Mouse (Mus musculus) stomach, postnatal 0 days (tissue): ENCODE data around the gene Zfp804a. TPM values are rescaled to one million over a fixed set of nuclear protein-coding genes. Genes with fewer than 3 reads are reported as not detected.

Source experiments
- ATAC-seq: fragments of 200-750 bp; cut with Nextera tagmentation; 2 replicates; pipeline ENCODE4 v1.8.0; 2017; ENCODE audit not compliant: low FRiP score, low TSS enrichment
- DNase-seq: peaks from one replicate; pipeline ENCODE4 v3.0.0-alpha.2; 2016; ENCODE audit warnings: low spot score
- H3K27ac ChIP-seq: fragments of 300-500 bp; sonication (generic); replicated peaks from 2 replicates; pipeline ENCODE4 v1.5.1; 2014; ENCODE audit warnings: mild to moderate bottlenecking, control low read depth
- H3K27me3 ChIP-seq: fragments of 300-500 bp; sonication (generic); 2 replicates; pipeline ENCODE4 v1.6.1; 2014; ENCODE audit warnings: low read length; ENCODE audit not compliant: control insufficient read depth, insufficient read depth
- H3K36me3 ChIP-seq: fragments of 300-500 bp; sonication (generic); 2 replicates; pipeline ENCODE4 v1.6.1; 2014; ENCODE audit warnings: low read length, mixed read lengths; ENCODE audit not compliant: control insufficient read depth, insufficient read depth
- H3K4me1 ChIP-seq: fragments of 300-500 bp; sonication (generic); replicated peaks from 2 replicates; pipeline ENCODE4 v1.6.1; 2014; ENCODE audit warnings: antibody characterized with exemption; ENCODE audit not compliant: control insufficient read depth, insufficient read depth
- H3K4me2 ChIP-seq: fragments of 300-500 bp; sonication (generic); replicated peaks from 2 replicates; pipeline ENCODE4 v1.6.1; 2014; ENCODE audit warnings: low read depth, mild to moderate bottlenecking, control low read depth, moderate library complexity
- H3K4me3 ChIP-seq: fragments of 300-500 bp; sonication (generic); 2 replicates; pipeline ENCODE4 v1.5.1; 2014; ENCODE audit warnings: low read depth, low read length, control low read depth
- H3K9ac ChIP-seq: fragments of 300-500 bp; sonication (generic); 2 replicates; pipeline ENCODE4 v1.6.1; 2014; ENCODE audit warnings: mild to moderate bottlenecking, low read length, control low read depth, mixed read lengths
- H3K9me3 ChIP-seq: fragments of 300-500 bp; sonication (generic); 2 replicates; pipeline ENCODE4 v1.6.1; 2016; ENCODE audit warnings: low read length; ENCODE audit not compliant: control insufficient read depth
- CTCF ChIP-seq: IDR thresholded peaks from 2 replicates; pipeline ENCODE4 v1.5.1; 2016; ENCODE audit warnings: antibody characterized with exemption, low read depth, mild to moderate bottlenecking, moderate library complexity
- EP300 ChIP-seq: optimal IDR thresholded peaks from 2 replicates; pipeline ENCODE3; 2016; ENCODE audit warnings: antibody characterized with exemption
- WGBS: fragments of 180-500 bp; shearing (Covaris S2); extraction: QIAGEN DNeasy Blood & Tissue Kit; methylation state at CpG from one replicate; pipeline ENCODE4 v1.1.7; 2014; 5-methylcytosine and 5-hydroxymethylcytosine counted together
- polyA plus RNA-seq: library from polyadenylated mRNA; unstranded; fragments of >200 nt; fragmentation: Nextera tagmentation; extraction: Ambion mirVana; gene quantifications from 2 replicates; pipeline ENCODE4 v1.2.1, GENCODE M21; 2015

Gene Zfp804a
- 0.75 and 0.81 TPM in 2 replicates for polyA plus RNA-seq

- H3K27me3 ChIP-seq: no peaks in the 10 kb centered on the region
- no peak for TF ChIP-seq CTCF
- under 1% methylated on average over 54 of the region's 82 CpGs for WGBS
- peak within 1 kb of the TSS; percentile 52 for H3K9ac ChIP-seq
- H3K4me3 ChIP-seq: peak within 1 kb of the TSS; percentile 56
- H3K9me3 ChIP-seq: no peaks in the 10 kb centered on the region
- peak within 1 kb of the TSS; percentile 97 for H3K4me2 ChIP-seq
- H3K36me3 ChIP-seq: no peaks in the 10 kb centered on the region
- DNase-seq (peak; percentile 22), ATAC-seq (peak; percentile 51; the same call in 1 of the 2 replicates)
- H3K27ac ChIP-seq: no peak within 1 kb of the TSS
- no peaks in the 10 kb centered on the region for H3K4me1 ChIP-seq
These were observed at the start of gene Zfp804a for GRCm38 (mm10) chr2:82053185-82053891. Gene Zfp804a (plus strand): TSS chr2:82053222.

DNA sequence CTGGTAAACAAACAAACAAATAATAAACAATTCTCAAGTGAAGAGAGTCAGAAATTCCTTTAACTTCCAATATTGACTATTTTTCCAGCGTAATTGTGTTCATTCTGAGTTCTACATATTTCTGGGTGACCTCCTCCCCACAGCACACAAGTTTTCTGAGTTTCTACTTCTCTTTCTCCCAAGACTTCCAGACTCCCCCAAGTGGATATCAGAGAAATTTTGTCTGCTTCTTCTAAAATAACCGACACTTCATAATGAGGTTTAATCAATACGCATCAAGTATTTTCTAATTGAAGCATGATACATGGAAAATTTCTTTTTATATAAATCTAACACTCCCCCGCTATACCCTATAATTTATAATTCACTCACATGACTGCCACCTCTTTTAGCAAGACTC lies 1.4 kb upstream of the Zfp804a start:
- no peaks in the 10 kb centered on the region for H3K4me1 ChIP-seq
- WGBS: 72% methylated on average over 4 of the region's 4 CpGs
- no peaks in the 10 kb centered on the region for H3K9me3 ChIP-seq
- no peak overlapping the region for H3K4me2 ChIP-seq
- no peaks in the 10 kb centered on the region for H3K36me3 ChIP-seq
- TF ChIP-seq EP300: no peak
- TF ChIP-seq CTCF: no peak
- DNase-seq (no peak), ATAC-seq (no peak)
- H3K27ac ChIP-seq: no peak overlapping the region
- H3K4me3 ChIP-seq: no peak overlapping the region
- no peaks in the 10 kb centered on the region for H3K27me3 ChIP-seq
- H3K9ac ChIP-seq: no peak overlapping the region

DNA sequence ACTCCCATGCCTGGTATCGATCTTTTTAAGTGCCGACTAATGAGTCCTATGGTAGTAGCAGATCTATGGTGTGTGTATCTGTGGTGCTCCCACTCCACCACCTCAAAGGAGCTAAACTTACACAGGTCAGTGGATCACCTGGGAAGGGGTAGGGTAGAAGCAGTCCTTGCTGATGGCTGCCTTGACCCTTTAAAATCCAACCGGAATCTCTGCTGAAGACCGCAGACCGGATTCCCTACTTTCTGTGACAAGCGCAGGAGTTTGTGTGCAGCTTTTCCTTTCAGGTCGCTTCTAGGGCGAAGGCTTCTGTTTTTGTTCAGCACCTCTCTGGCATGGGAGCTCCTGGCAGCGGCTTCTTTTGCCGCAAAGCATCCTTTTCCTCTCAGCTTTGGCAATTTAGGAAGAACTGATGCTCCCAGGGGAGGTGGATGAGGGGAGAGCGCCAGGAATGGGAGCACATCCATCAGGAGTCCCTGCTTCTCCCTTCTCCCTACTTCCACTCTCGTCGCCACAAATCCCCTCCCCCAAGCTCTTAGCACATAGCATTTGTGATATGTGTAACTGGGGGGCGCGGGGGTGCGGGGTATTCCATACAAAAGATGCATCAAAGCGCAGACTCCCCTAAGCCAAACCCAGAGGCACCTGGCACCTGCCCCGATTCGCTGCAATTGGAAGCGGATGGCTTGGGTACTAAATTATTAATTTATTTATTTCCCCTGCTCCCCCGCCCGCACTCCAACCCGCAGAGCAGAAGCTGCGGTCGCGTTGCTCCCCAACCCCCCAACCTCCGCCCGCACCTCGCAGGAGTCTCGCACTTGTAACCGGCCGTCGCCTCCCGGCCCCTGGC lies 461 bp upstream of the Zfp804a start:
- ATAC-seq (peak; percentile 47; the same call in 1 of the 2 replicates), DNase-seq (no peak)
- Histone ChIP-seq H3K4me1 (no peaks in the 10 kb centered on the region), H3K9me3 (no peaks in the 10 kb centered on the region), H3K4me2 (peak overlapping the region; percentile 97), H3K27ac (no peak overlapping the region), H3K36me3 (no peaks in the 10 kb centered on the region), H3K4me3 (peak overlapping the region; percentile 56), H3K27me3 (no peaks in the 10 kb centered on the region), H3K9ac (peak overlapping the region; percentile 38; the same call in 1 of the 2 replicates)
- TF ChIP-seq EP300 (no peak), CTCF (no peak)
- 3% methylated on average over 34 of the region's 34 CpGs for WGBS

- no peak overlapping the region for H3K4me2 ChIP-seq
- WGBS: 68% methylated on average over 4 of the region's 4 CpGs
- no peak for ATAC-seq
These were observed 1.4 kb downstream of the Zfp804a start for GRCm38 (mm10) chr2:82054446-82054845.

GRCm38 (mm10) chr2:82064671-82065070 lies 11.6 kb downstream of the Zfp804a start:
- no peaks in the 10 kb centered on the region for H3K27me3 ChIP-seq
- WGBS: 25% methylated on average over 5 of the region's 5 CpGs
- no peak overlapping the region for H3K9ac ChIP-seq
- no peak for DNase-seq
- no peak overlapping the region for H3K4me2 ChIP-seq
- TF ChIP-seq CTCF: peak; percentile 68
- TF ChIP-seq EP300: no peak
- H3K9me3 ChIP-seq: no peaks in the 10 kb centered on the region
- ATAC-seq: no peak
- no peaks in the 10 kb centered on the region for H3K36me3 ChIP-seq
- H3K4me1 ChIP-seq: no peaks in the 10 kb centered on the region
- H3K4me3 ChIP-seq: no peak overlapping the region
- no peak overlapping the region for H3K27ac ChIP-seq

More at GRCm38 (mm10) chr2:82054446-82054845, 1.4 kb downstream of the Zfp804a start:
- Histone ChIP-seq H3K27ac (no peak overlapping the region), H3K4me1 (no peaks in the 10 kb centered on the region), H3K36me3 (no peaks in the 10 kb centered on the region), H3K4me3 (no peak overlapping the region), H3K9ac (no peak overlapping the region), H3K9me3 (no peaks in the 10 kb centered on the region), H3K27me3 (no peaks in the 10 kb centered on the region)
- DNase-seq: no peak
- TF ChIP-seq CTCF: no peak
- TF ChIP-seq EP300: no peak
